Mouse (Mus musculus) v-Abl transformed pro-B cells (cell line): ENCODE measurements around the gene Tfam.

Experiments used
- in situ Hi-C, 2 experiments: fragments of 400-800 bp; cut with MboI; formaldehyde crosslinking; loops; one replicate each; pipeline ENCODE4 v1.15.1; 2025; ENCODE audit not compliant: unreplicated experiment in 2 of 2

Gene Tfam

DNA sequence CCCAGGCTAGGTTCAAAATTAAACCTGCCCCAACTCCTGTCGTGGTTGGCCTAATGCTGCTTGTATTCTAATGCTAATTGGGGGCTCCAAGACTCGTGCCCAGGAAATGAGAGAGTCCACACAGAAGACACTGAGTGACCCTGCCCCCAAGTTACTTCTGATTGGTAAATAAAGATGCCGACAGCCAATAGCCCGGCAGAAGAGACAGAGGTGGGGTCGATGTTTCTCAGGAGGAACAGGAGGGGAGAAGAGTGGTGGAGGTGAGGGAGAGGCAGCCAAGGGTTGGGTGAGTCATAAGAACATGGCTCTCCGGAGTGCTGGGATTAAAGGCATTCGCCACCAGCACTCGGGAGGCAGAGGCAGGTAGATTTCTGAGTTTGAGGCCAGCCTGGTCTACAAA, 61.7 kb downstream of the Tfam start:
- in situ Hi-C loops = no loop called here
